Mouse (Mus musculus) stomach, embryonic 15.5 days (tissue): Measurements from ENCODE around the gene Syt7. TPM values are rescaled to one million over a fixed set of nuclear protein-coding genes. Genes with fewer than 3 reads are reported as not detected.

ENCODE experiments used
- ATAC-seq: fragments of 200-750 bp; cut with Nextera tagmentation; 2 replicates; pipeline ENCODE4 v1.8.0; 2017; ENCODE audit warnings: low read depth, moderate number of reproducible peaks, moderate TSS enrichment; ENCODE audit not compliant: insufficient read depth, low FRiP score
- H3K27ac ChIP-seq: fragments of 300-500 bp; sonication (generic); 2 replicates; pipeline ENCODE4 v1.5.1; 2015; ENCODE audit warnings: mild to moderate bottlenecking, inconsistent platforms
- H3K27me3 ChIP-seq: fragments of 300-500 bp; sonication (generic); replicated peaks from 2 replicates; pipeline ENCODE4 v1.6.1; 2015; ENCODE audit warnings: inconsistent platforms
- H3K36me3 ChIP-seq: fragments of 300-500 bp; sonication (generic); 2 replicates; pipeline ENCODE4 v1.6.1; 2015; ENCODE audit warnings: inconsistent platforms
- H3K4me1 ChIP-seq: fragments of 300-500 bp; sonication (generic); 2 replicates; pipeline ENCODE4 v1.6.1; 2015; ENCODE audit warnings: inconsistent platforms
- H3K4me2 ChIP-seq: fragments of 300-500 bp; sonication (generic); 2 replicates; pipeline ENCODE4 v1.6.1; 2015; ENCODE audit warnings: mild to moderate bottlenecking, inconsistent platforms
- H3K4me3 ChIP-seq: fragments of 300-500 bp; sonication (generic); replicated peaks from 2 replicates; pipeline ENCODE4 v1.5.1; 2015; ENCODE audit warnings: inconsistent platforms
- H3K9ac ChIP-seq: fragments of 300-500 bp; sonication (generic); 2 replicates; pipeline ENCODE4 v1.6.1; 2015; ENCODE audit warnings: inconsistent platforms
- H3K9me3 ChIP-seq: fragments of 300-500 bp; sonication (generic); 2 replicates; pipeline ENCODE4 v1.6.1; 2016; ENCODE audit warnings: inconsistent platforms
- WGBS: fragments of 180-500 bp; shearing (Covaris S2); methylation state at CpG from one replicate; pipeline ENCODE4 v1.1.7; 2015; 5-methylcytosine and 5-hydroxymethylcytosine counted together
- polyA plus RNA-seq: library from polyadenylated mRNA; unstranded; fragments of >200 nt; fragmentation: Nextera tagmentation; extraction: Ambion mirVana; gene quantifications from 2 replicates; pipeline ENCODE4 v1.2.1, GENCODE M21; 2015

The Syt7 gene
- polyA plus RNA-seq, 1 experiment from 2014 or later = 2.6 TPM

GRCm38 (mm10) chr19:10359105-10359946, 29.6 kb upstream of the Syt7 start:
- WGBS = 72% methylated on average over 8 of the region's 8 CpGs
- Histone ChIP-seq H3K27ac (no peak overlapping the region), H3K36me3 (no peaks in the 10 kb centered on the region), H3K4me2 (no peak overlapping the region), H3K9ac (no peak overlapping the region), H3K4me3 (no peak overlapping the region), H3K27me3 (no peaks in the 10 kb centered on the region), H3K4me1 (no peaks in the 10 kb centered on the region; the same call in 1 of the 2 replicates), H3K9me3 (no peaks in the 10 kb centered on the region)
- no peak for ATAC-seq

GRCm38 (mm10) chr19:10362473-10363129, 26.3 kb upstream of the Syt7 start:
- ATAC-seq = no peak
- Histone ChIP-seq H3K4me2 (no peak overlapping the region), H3K9me3 (no peaks in the 10 kb centered on the region), H3K27me3 (no peaks in the 10 kb centered on the region), H3K9ac (no peak overlapping the region), H3K4me3 (no peak overlapping the region), H3K4me1 (no peaks in the 10 kb centered on the region; the same call in 1 of the 2 replicates), H3K27ac (no peak overlapping the region), H3K36me3 (no peaks in the 10 kb centered on the region)
- 65% methylated on average over 6 of the region's 6 CpGs for WGBS

DNA sequence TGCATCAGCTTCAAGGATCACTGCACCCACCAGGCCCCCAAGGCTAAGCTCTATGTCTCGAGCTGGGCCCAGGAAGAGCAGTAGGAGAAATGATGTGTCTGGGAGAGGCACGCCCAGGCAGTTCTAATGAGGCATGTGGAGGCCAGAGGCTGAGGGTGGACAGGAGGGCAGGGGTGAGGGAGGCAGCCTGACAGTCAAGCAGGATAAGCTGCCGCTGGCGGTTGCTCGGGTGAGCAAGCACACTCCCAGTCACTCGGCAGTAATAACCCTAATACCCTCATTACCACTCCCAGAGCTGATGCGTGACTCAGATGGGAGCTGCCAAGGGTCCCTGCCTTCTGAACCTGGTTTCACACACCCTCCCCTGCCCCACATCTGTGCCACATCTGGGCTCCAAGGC, 25.0 kb upstream of the Syt7 start:
- H3K27ac ChIP-seq = no peak overlapping the region
- no peaks in the 10 kb centered on the region for H3K27me3 ChIP-seq
- WGBS = 17% methylated on average over 7 of the region's 7 CpGs
- no peaks in the 10 kb centered on the region for H3K9me3 ChIP-seq
- H3K4me3 ChIP-seq = no peak overlapping the region
- no peaks in the 10 kb centered on the region; the same call in 1 of the 2 replicates for H3K4me1 ChIP-seq
- H3K9ac ChIP-seq = 0 out of 2 replicates have a peak overlapping the region, but pooled peaks have one; percentile 2
- no peaks in the 10 kb centered on the region for H3K36me3 ChIP-seq
- H3K4me2 ChIP-seq = no peak overlapping the region
- no peak for ATAC-seq

- no peaks in the 10 kb centered on the region for H3K27me3 ChIP-seq
- ATAC-seq = peak; percentile 50; the same call in 1 of the 2 replicates
- H3K27ac ChIP-seq = no peak overlapping the region
- H3K4me2 ChIP-seq = no peak overlapping the region
- H3K9ac ChIP-seq = no peak overlapping the region
- H3K9me3 ChIP-seq = no peaks in the 10 kb centered on the region
- H3K36me3 ChIP-seq = no peaks in the 10 kb centered on the region
- H3K4me3 ChIP-seq = no peak overlapping the region
- no peaks in the 10 kb centered on the region; the same call in 1 of the 2 replicates for H3K4me1 ChIP-seq
- 51% methylated on average over 3 of the region's 3 CpGs for WGBS
Observed at GRCm38 (mm10) chr19:10366116-10366845, 22.6 kb upstream of the Syt7 start.

- 83% methylated on average over 7 of the region's 7 CpGs for WGBS
- no peaks in the 10 kb centered on the region for H3K27me3 ChIP-seq
- H3K9ac ChIP-seq = no peak overlapping the region
- H3K4me2 ChIP-seq = no peak overlapping the region
- no peak overlapping the region for H3K27ac ChIP-seq
- no peak overlapping the region for H3K4me3 ChIP-seq
- H3K4me1 ChIP-seq = no peaks in the 10 kb centered on the region
- H3K9me3 ChIP-seq = no peaks in the 10 kb centered on the region
- H3K36me3 ChIP-seq = no peaks in the 10 kb centered on the region
- no peak for ATAC-seq
Observed at GRCm38 (mm10) chr19:10367802-10368201, 21.1 kb upstream of the Syt7 start.

DNA sequence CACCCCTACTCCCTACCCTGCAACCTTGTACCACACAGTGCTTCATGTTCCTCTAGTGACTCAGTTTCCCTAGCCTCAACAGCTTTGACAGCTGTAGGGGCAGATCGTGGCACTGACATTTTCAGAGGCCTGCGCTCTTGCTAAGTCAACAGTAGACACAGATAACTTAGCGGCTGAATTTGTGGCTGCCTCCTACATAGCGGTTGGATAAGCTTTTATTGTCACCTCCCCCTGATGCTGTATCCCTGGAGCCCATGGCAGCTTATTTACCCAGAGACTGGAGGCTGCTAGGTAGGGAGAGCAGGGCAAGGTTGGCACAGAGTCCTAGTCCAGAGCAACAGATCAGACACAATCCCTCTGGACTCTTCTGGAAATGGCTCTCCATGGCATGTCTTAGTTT, 19.0 kb upstream of the Syt7 start:
- Histone ChIP-seq H3K4me3 (no peak overlapping the region), H3K9ac (no peak overlapping the region), H3K9me3 (no peaks in the 10 kb centered on the region), H3K4me1 (no peaks in the 10 kb centered on the region), H3K27ac (no peak overlapping the region), H3K27me3 (no peaks in the 10 kb centered on the region), H3K4me2 (no peak overlapping the region), H3K36me3 (no peaks in the 10 kb centered on the region)
- 67% methylated on average over 4 of the region's 4 CpGs for WGBS
- ATAC-seq = no peak

- WGBS = 39% methylated on average over 1 of the region's 1 CpGs
- H3K9ac ChIP-seq = no peak overlapping the region
- H3K27ac ChIP-seq = no peak overlapping the region
- no peak for ATAC-seq
- no peaks in the 10 kb centered on the region for H3K9me3 ChIP-seq
- H3K4me1 ChIP-seq = no peaks in the 10 kb centered on the region
- H3K4me2 ChIP-seq = no peak overlapping the region
- H3K36me3 ChIP-seq = no peaks in the 10 kb centered on the region
- no peak overlapping the region for H3K4me3 ChIP-seq
- H3K27me3 ChIP-seq = no peaks in the 10 kb centered on the region
Observed at GRCm38 (mm10) chr19:10373191-10373590, 15.7 kb upstream of the Syt7 start.

- H3K27me3 ChIP-seq = no peaks in the 10 kb centered on the region
- no peak overlapping the region for H3K27ac ChIP-seq
- no peaks in the 10 kb centered on the region for H3K4me1 ChIP-seq
- H3K9me3 ChIP-seq = no peaks in the 10 kb centered on the region
- WGBS = 62% methylated on average over 5 of the region's 5 CpGs
- H3K4me2 ChIP-seq = no peak overlapping the region
- H3K9ac ChIP-seq = no peak overlapping the region
- no peak overlapping the region for H3K4me3 ChIP-seq
- no peaks in the 10 kb centered on the region for H3K36me3 ChIP-seq
- ATAC-seq = no peak
Observed at GRCm38 (mm10) chr19:10375260-10375659, 13.6 kb upstream of the Syt7 start.

DNA sequence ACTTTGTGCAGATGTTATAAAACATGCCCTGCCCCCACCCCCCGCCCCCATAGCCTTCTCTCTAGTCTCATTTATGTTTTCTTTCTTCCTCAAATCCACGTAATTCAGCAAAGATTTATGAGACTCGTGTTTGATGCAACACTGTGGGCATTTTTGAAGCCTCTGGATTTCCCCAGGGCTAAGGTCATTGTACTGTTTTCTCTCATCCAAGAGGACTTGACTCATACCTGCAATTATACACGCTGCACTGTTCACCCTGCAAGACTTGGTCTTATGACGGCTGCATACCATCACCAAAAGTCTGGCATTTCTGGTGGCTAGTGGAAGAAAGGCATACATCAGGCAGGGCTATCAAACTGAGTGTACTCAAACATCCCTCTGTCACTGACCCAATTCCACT, 8.9 kb upstream of the Syt7 start:
- no peaks in the 10 kb centered on the region; the same call in 1 of the 2 replicates for H3K27me3 ChIP-seq
- no peak overlapping the region for H3K4me2 ChIP-seq
- WGBS = 58% methylated on average over 5 of the region's 5 CpGs
- H3K9ac ChIP-seq = no peak overlapping the region
- H3K4me3 ChIP-seq = no peak overlapping the region
- H3K4me1 ChIP-seq = no peaks in the 10 kb centered on the region
- H3K27ac ChIP-seq = no peak overlapping the region
- no peak for ATAC-seq
- no peaks in the 10 kb centered on the region for H3K9me3 ChIP-seq
- H3K36me3 ChIP-seq = no peaks in the 10 kb centered on the region

GRCm38 (mm10) chr19:10387660-10388059, 1.2 kb upstream of the Syt7 start:
- H3K4me3 ChIP-seq = no peak overlapping the region
- no peak overlapping the region for H3K4me2 ChIP-seq
- ATAC-seq = no peak
- no peak overlapping the region for H3K27ac ChIP-seq
- H3K36me3 ChIP-seq = no peaks in the 10 kb centered on the region
- 49% methylated on average over 5 of the region's 5 CpGs for WGBS
- H3K27me3 ChIP-seq = peaks cover 27% of the 10 kb centered on the region
- peaks cover 9% of the 10 kb centered on the region for H3K4me1 ChIP-seq
- H3K9ac ChIP-seq = no peak overlapping the region
- no peaks in the 10 kb centered on the region for H3K9me3 ChIP-seq

DNA sequence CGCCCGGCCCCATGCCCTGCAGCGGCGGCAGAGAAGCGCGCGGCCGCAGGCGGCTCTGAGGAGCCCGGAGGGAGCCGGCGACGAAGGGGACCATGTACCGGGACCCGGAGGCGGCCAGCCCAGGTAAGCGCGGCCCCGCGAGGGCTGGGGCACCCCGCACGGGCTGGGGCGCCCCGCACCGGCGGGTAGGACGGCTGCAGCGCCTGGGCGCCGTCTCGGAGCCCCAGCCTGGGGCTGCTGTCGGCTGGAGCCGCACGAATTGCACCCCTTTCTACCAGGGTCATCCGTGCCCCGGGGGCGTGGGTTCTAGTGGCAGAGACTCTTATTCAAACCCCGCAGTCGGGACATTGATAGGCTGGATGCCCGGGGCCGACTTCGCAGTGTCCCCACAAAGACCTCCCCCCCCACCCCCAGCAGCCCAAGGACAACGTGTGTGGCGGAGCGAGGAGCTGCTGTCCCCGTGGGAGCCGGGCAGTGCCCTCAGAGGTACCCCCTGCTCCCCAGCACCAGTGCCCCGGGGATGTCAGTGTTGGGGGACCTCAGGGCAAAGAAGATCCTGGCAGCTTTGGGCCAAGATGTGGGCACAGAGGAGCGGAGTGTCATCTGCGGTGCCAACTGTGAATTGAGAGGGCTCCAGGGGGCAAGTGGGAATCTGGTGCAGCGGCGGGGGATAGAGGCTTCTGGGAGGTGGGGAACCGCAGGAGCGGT, 655 bp downstream of the Syt7 start:
- under 1% methylated on average over 53 of the region's 54 CpGs for WGBS
- Histone ChIP-seq H3K9me3 (no peaks in the 10 kb centered on the region), H3K36me3 (no peaks in the 10 kb centered on the region), H3K9ac (peak overlapping the region; percentile 41), H3K4me2 (peak overlapping the region; percentile 94), H3K4me1 (peaks cover 12% of the 10 kb centered on the region), H3K4me3 (peak overlapping the region; percentile 58), H3K27ac (no peak overlapping the region), H3K27me3 (peaks cover 27% of the 10 kb centered on the region)
- peak; percentile 5; the same call in 1 of the 2 replicates for ATAC-seq
